Mouse (Mus musculus): ENCODE measurements around the gene Cers6. TPM values are rescaled to one million over a fixed set of nuclear protein-coding genes. Genes with fewer than 3 reads are reported as not detected.

Cers6 gene
- polyA plus RNA-seq, 1 experiment from 2014 or later, result 55.3 TPM

GRCm38 (mm10) chr2:69055174-69055573, 193.9 kb downstream of the Cers6 start:
- no peak overlapping the region for H3K4me2 ChIP-seq (ENCODE audit: low read length)
- no peaks in the 10 kb centered on the region; the same call in 1 of the 2 replicates for H3K4me1 ChIP-seq (ENCODE audit: control insufficient read depth, insufficient read depth, low read length)
- WGBS, result 93% methylated on average over 6 of the region's 6 CpGs
- no peaks in the 10 kb centered on the region for H3K27me3 ChIP-seq (ENCODE audit: control insufficient read depth, insufficient read depth, low read depth, low read length)
- no peak overlapping the region for H3K27ac ChIP-seq (ENCODE audit: low read length)
- no peak overlapping the region for H3K4me3 ChIP-seq (ENCODE audit: low read depth, low read length)
- no peak overlapping the region for H3K9ac ChIP-seq (ENCODE audit: low read depth, low read length)
- no peaks in the 10 kb centered on the region for H3K36me3 ChIP-seq (ENCODE audit: control insufficient read depth, insufficient read depth, low read length)
- no peak for ATAC-seq
- H3K9me3 ChIP-seq (replicated peaks; ENCODE audit: control insufficient read depth, low read length, poor library complexity, severe bottlenecking), result no peaks in the 10 kb centered on the region

GRCm38 (mm10) chr2:69061313-69061712, 200.1 kb downstream of the Cers6 start:
- no peaks in the 10 kb centered on the region for H3K36me3 ChIP-seq (ENCODE audit: control insufficient read depth, insufficient read depth, low read length)
- H3K4me1 ChIP-seq (ENCODE audit: control insufficient read depth, insufficient read depth, low read length), result no peaks in the 10 kb centered on the region
- H3K4me3 ChIP-seq (ENCODE audit: low read depth, low read length), result no peak overlapping the region
- H3K9me3 ChIP-seq (replicated peaks; ENCODE audit: control insufficient read depth, low read length, poor library complexity, severe bottlenecking), result no peaks in the 10 kb centered on the region
- no peak overlapping the region for H3K27ac ChIP-seq (ENCODE audit: low read length)
- H3K4me2 ChIP-seq (ENCODE audit: low read length), result no peak overlapping the region
- H3K27me3 ChIP-seq (ENCODE audit: control insufficient read depth, insufficient read depth, low read depth, low read length), result no peaks in the 10 kb centered on the region
- no peak overlapping the region for H3K9ac ChIP-seq (ENCODE audit: low read depth, low read length)
- no peak for ATAC-seq

GRCm38 (mm10) chr2:69061910-69062689, 200.9 kb downstream of the Cers6 start:
- Histone ChIP-seq H3K4me1 (ENCODE audit: control insufficient read depth, insufficient read depth, low read length) (no peaks in the 10 kb centered on the region), H3K4me3 (ENCODE audit: low read depth, low read length) (no peak overlapping the region), H3K27ac (ENCODE audit: low read length) (no peak overlapping the region), H3K36me3 (ENCODE audit: control insufficient read depth, insufficient read depth, low read length) (no peaks in the 10 kb centered on the region), H3K9me3 (replicated peaks; ENCODE audit: control insufficient read depth, low read length, poor library complexity, severe bottlenecking) (no peaks in the 10 kb centered on the region), H3K4me2 (ENCODE audit: low read length) (no peak overlapping the region), H3K27me3 (ENCODE audit: control insufficient read depth, insufficient read depth, low read depth, low read length) (no peaks in the 10 kb centered on the region), H3K9ac (ENCODE audit: low read depth, low read length) (no peak overlapping the region)
- ATAC-seq, result no peak
- 88% methylated on average over 5 of the region's 5 CpGs for WGBS

GRCm38 (mm10) chr2:69064759-69065158, 203.5 kb downstream of the Cers6 start:
- ATAC-seq, result no peak
- no peaks in the 10 kb centered on the region for H3K9me3 ChIP-seq (replicated peaks; ENCODE audit: control insufficient read depth, low read length, poor library complexity, severe bottlenecking)
- 93% methylated on average over 6 of the region's 6 CpGs for WGBS
- no peak overlapping the region for H3K27ac ChIP-seq (ENCODE audit: low read length)
- H3K4me2 ChIP-seq (ENCODE audit: low read length), result no peak overlapping the region
- no peak overlapping the region for H3K9ac ChIP-seq (ENCODE audit: low read depth, low read length)
- no peaks in the 10 kb centered on the region for H3K4me1 ChIP-seq (ENCODE audit: control insufficient read depth, insufficient read depth, low read length)
- H3K36me3 ChIP-seq (ENCODE audit: control insufficient read depth, insufficient read depth, low read length), result no peaks in the 10 kb centered on the region
- H3K4me3 ChIP-seq (ENCODE audit: low read depth, low read length), result no peak overlapping the region
- no peaks in the 10 kb centered on the region for H3K27me3 ChIP-seq (ENCODE audit: control insufficient read depth, insufficient read depth, low read depth, low read length)

- Histone ChIP-seq H3K4me2 (ENCODE audit: low read length) (no peak overlapping the region), H3K9me3 (replicated peaks; ENCODE audit: control insufficient read depth, low read length, poor library complexity, severe bottlenecking) (no peaks in the 10 kb centered on the region), H3K4me3 (ENCODE audit: low read depth, low read length) (no peak overlapping the region), H3K4me1 (ENCODE audit: control insufficient read depth, insufficient read depth, low read length) (no peaks in the 10 kb centered on the region), H3K27me3 (ENCODE audit: control insufficient read depth, insufficient read depth, low read depth, low read length) (no peaks in the 10 kb centered on the region), H3K36me3 (ENCODE audit: control insufficient read depth, insufficient read depth, low read length) (no peaks in the 10 kb centered on the region), H3K9ac (ENCODE audit: low read depth, low read length) (no peak overlapping the region), H3K27ac (ENCODE audit: low read length) (no peak overlapping the region)
- WGBS, result 61% methylated on average over 7 of the region's 7 CpGs
- no peak for ATAC-seq
These were observed 210.4 kb downstream of the Cers6 start for GRCm38 (mm10) chr2:69071440-69072235.

- no peaks in the 10 kb centered on the region for H3K9me3 ChIP-seq (replicated peaks; ENCODE audit: control insufficient read depth, low read length, poor library complexity, severe bottlenecking)
- H3K27me3 ChIP-seq (ENCODE audit: control insufficient read depth, insufficient read depth, low read depth, low read length), result no peaks in the 10 kb centered on the region
- no peak overlapping the region for H3K9ac ChIP-seq (ENCODE audit: low read depth, low read length)
- H3K4me3 ChIP-seq (ENCODE audit: low read depth, low read length), result no peak overlapping the region
- H3K4me1 ChIP-seq (ENCODE audit: control insufficient read depth, insufficient read depth, low read length), result no peaks in the 10 kb centered on the region
- H3K27ac ChIP-seq (ENCODE audit: low read length), result no peak overlapping the region
- no peak for ATAC-seq
- no peaks in the 10 kb centered on the region for H3K36me3 ChIP-seq (ENCODE audit: control insufficient read depth, insufficient read depth, low read length)
- H3K4me2 ChIP-seq (ENCODE audit: low read length), result no peak overlapping the region
- WGBS, result 91% methylated on average over 3 of the region's 3 CpGs
These were observed 215.9 kb downstream of the Cers6 start for GRCm38 (mm10) chr2:69077189-69077588.

- ATAC-seq, result no peak
These were observed 219.5 kb downstream of the Cers6 start for GRCm38 (mm10) chr2:69080760-69081159.

GRCm38 (mm10) chr2:69082499-69083197, 221.4 kb downstream of the Cers6 start:
- H3K4me2 ChIP-seq (ENCODE audit: low read length), result no peak overlapping the region
- no peaks in the 10 kb centered on the region for H3K36me3 ChIP-seq (ENCODE audit: control insufficient read depth, insufficient read depth, low read length)
- no peak overlapping the region for H3K4me3 ChIP-seq (ENCODE audit: low read depth, low read length)
- peaks cover 16% of the 10 kb centered on the region for H3K4me1 ChIP-seq (ENCODE audit: control insufficient read depth, insufficient read depth, low read length)
- ATAC-seq, result no peak
- H3K9me3 ChIP-seq (replicated peaks; ENCODE audit: control insufficient read depth, low read length, poor library complexity, severe bottlenecking), result no peaks in the 10 kb centered on the region
- H3K27ac ChIP-seq (ENCODE audit: low read length), result no peak overlapping the region
- 54% methylated on average over 8 of the region's 8 CpGs for WGBS
- H3K27me3 ChIP-seq (ENCODE audit: control insufficient read depth, insufficient read depth, low read depth, low read length), result no peaks in the 10 kb centered on the region
- H3K9ac ChIP-seq (ENCODE audit: low read depth, low read length), result no peak overlapping the region

More at GRCm38 (mm10) chr2:69080760-69081159, 219.5 kb downstream of the Cers6 start:
- Histone ChIP-seq H3K4me2 (ENCODE audit: low read length) (no peak overlapping the region), H3K4me3 (ENCODE audit: low read depth, low read length) (no peak overlapping the region), H3K36me3 (ENCODE audit: control insufficient read depth, insufficient read depth, low read length) (no peaks in the 10 kb centered on the region), H3K9ac (ENCODE audit: low read depth, low read length) (no peak overlapping the region), H3K9me3 (replicated peaks; ENCODE audit: control insufficient read depth, low read length, poor library complexity, severe bottlenecking) (no peaks in the 10 kb centered on the region), H3K4me1 (ENCODE audit: control insufficient read depth, insufficient read depth, low read length) (peaks cover 5% of the 10 kb centered on the region; the same call in 1 of the 2 replicates), H3K27ac (ENCODE audit: low read length) (no peak overlapping the region), H3K27me3 (ENCODE audit: control insufficient read depth, insufficient read depth, low read depth, low read length) (no peaks in the 10 kb centered on the region)
- 100% methylated on average over 1 of the region's 1 CpGs for WGBS

GRCm38 (mm10) chr2:69083198-69083509, 221.9 kb downstream of the Cers6 start:
- H3K9ac ChIP-seq (ENCODE audit: low read depth, low read length), result no peak overlapping the region
- ATAC-seq, result no peak
- peaks cover 17% of the 10 kb centered on the region for H3K4me1 ChIP-seq (ENCODE audit: control insufficient read depth, insufficient read depth, low read length)
- H3K27me3 ChIP-seq (ENCODE audit: control insufficient read depth, insufficient read depth, low read depth, low read length), result no peaks in the 10 kb centered on the region
- no peak overlapping the region for H3K27ac ChIP-seq (ENCODE audit: low read length)
- 80% methylated on average over 3 of the region's 3 CpGs for WGBS
- H3K4me3 ChIP-seq (ENCODE audit: low read depth, low read length), result no peak overlapping the region
- no peak overlapping the region for H3K4me2 ChIP-seq (ENCODE audit: low read length)
- no peaks in the 10 kb centered on the region for H3K9me3 ChIP-seq (replicated peaks; ENCODE audit: control insufficient read depth, low read length, poor library complexity, severe bottlenecking)
- no peaks in the 10 kb centered on the region for H3K36me3 ChIP-seq (ENCODE audit: control insufficient read depth, insufficient read depth, low read length)
